Mouse (Mus musculus) mature B cell (primary cell): ENCODE data around the gene Gsn.

Experiments
- in situ Hi-C: fragments of 300-500 bp; cut with MboI; formaldehyde crosslinking; loops from 2 replicates; pipeline ENCODE4 v1.14.3; 2019

The Gsn gene

GRCm38 (mm10) chr2:35255885-35256833 lies at the start of gene Gsn:
Gsn (plus strand) TSS chr2:35256380.
- in situ Hi-C loops, result no loop called here

DNA sequence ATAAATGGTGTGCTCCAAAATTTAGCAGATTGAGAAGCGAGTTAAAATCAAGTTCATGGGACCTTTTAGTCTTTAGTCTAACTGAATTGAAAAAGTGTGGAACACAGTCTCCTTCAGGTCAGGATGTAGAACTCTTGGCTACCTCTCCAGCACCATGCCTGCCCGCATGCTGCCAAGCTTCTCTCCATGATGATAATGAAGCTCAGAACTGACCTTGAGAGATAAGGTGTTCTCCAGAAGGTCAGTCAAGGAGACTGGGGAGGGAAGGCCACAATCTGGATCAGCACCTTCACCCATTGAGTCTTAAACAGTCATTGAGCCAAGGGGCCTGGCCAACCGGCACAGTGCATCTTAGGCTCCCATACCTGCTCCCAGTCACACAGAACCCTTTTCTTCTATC lies 49.4 kb upstream of the Gsn start:
- in situ Hi-C loops, result no loop called here

GRCm38 (mm10) chr2:35208054-35208453 lies 48.1 kb upstream of the Gsn start:
- in situ Hi-C loops, result no loop called here

DNA sequence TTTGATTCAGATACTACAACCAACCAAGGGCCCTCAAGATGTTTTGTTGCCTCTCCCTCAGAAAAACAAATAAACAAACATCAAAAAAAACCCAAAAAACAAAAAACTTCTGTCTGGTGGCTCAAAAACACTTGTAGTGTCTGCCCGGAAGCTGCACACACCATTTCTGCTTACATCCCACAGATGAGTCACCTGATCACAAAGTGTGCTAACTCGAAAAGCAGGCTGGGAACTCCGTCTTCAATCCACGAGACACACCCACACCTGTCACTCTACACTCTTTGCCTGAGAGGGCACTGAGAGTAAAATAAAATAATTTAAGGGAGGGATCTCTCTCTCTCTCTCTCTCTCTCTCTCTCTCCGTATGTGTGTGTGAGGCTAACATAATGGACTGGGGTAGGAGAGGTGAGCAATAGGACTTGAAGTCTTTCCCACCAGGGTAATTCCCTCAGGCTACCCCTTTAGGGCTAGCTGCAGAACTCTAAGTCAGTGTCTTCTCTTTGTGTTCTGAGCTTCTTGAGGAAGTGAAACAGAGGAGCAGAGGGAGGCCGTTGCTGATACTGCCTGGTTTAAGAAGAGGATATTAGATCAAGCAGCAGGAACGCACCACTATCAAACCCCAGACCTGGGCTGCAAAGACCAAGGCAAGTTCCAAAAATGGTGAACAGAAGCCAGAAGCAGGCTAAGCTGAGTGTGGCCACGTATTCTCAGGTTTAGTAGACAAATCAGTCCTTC lies 47.1 kb upstream of the Gsn start:
- in situ Hi-C loops, result no loop called here

DNA sequence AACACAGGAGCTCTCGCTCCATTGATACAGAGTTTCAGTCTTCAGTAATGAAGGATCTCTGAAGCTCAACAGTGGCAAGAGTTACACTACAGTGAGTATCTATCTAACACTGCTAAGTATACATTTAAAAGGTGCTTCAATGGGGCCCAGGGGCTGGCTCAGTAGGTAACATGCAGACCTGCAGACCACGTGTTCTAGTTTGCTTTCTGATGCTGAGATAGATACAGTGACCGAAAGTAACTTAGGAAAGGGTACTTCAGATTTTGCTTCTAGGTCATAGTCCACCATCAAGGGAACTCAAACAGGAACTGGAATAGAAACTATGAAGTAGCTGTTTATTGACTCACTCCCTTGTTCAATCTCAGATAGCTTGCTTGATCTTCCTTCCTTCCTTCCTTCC lies 44.5 kb upstream of the Gsn start:
- in situ Hi-C loops, result no loop called here

DNA sequence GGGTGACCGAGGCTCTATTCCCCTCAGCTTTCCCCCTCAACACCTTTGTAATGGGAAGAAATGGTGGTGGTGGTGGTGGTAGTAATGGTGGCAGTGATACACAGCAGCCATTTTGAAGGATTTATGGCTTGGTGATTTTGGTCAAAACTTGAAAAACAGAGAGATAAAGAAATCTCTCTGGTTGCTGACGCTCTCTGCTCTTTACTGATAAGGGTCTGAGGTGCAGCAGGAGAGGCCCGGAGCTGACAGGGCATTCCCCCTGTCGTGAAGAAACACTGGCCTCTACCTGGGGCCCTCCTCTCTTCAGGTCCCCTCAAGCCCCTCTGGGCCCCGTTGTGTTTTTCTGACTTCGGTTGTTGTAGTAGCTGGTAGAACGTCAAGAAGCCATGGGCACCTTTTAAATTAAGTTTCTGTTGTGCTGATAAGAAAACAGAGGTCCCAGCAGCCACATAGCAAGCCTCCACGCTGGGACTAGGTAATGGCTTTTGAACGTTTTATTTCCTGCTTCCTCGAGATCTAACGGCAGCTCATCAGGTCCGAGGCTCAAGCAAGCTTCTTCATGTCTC lies 42.8 kb upstream of the Gsn start:
- in situ Hi-C loops, result no loop called here

DNA sequence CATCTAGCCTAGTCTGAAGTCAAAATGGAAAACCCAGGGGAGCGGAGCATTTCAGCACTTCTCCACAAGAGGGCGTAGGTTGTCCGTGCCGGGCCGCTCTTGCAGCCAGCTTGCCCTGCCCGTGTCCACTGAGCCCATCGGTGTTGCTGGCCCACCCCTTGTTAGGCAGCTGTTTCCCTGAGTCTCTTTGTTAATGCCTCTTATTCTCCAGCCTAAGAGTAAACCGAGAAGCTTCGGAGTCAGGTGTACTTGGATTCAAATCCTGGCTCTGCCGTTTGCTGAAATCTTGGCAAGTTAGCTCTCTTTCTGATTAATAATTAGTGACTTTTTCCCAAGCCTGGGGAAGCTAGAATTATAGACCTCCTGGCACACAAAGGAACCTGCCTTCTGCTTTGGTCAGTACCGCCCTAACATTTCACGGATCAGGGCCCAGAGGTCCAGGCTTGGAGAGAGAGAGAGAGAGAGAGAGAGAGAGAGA lies 41.3 kb upstream of the Gsn start:
- in situ Hi-C loops, result no loop called here

DNA sequence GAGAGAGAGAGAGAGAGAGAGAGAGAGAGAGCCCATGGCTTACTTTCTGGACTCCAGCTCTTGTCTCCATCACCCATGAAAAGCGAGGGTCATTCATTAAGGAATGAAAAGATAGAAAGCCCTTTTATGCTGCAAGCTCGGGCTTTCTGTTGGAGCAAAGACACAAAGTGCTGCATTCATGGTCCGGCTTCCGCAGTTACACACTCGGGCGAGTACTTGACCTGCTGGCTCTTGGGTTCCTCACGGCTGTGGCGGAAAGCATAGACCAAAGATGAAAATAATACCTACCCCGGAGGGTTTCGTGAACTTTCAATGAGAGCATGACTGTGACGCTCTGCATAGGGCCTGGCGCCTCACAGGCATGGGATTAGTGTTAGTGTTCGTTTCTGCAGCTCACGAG lies 40.8 kb upstream of the Gsn start:
- in situ Hi-C loops, result no loop called here

- in situ Hi-C loops, result no loop called here
These were observed 39.5 kb upstream of the Gsn start for GRCm38 (mm10) chr2:35216701-35217100.

GRCm38 (mm10) chr2:35218736-35219135 lies 37.4 kb upstream of the Gsn start:
- in situ Hi-C loops, result no loop called here

- in situ Hi-C loops, result loop anchor here (5.0 kb wide), 1 partner anchor 44 kb away; no protein-coding TSS in a partner anchor
These were observed 33.3 kb upstream of the Gsn start for GRCm38 (mm10) chr2:35222822-35223391.

GRCm38 (mm10) chr2:35224285-35224684 lies 31.9 kb upstream of the Gsn start:
- in situ Hi-C loops, result loop anchor here (5.0 kb wide), 1 partner anchor 43 kb away; no protein-coding TSS in a partner anchor

GRCm38 (mm10) chr2:35228145-35228544 lies 28.0 kb upstream of the Gsn start:
- in situ Hi-C loops, result no loop called here

DNA sequence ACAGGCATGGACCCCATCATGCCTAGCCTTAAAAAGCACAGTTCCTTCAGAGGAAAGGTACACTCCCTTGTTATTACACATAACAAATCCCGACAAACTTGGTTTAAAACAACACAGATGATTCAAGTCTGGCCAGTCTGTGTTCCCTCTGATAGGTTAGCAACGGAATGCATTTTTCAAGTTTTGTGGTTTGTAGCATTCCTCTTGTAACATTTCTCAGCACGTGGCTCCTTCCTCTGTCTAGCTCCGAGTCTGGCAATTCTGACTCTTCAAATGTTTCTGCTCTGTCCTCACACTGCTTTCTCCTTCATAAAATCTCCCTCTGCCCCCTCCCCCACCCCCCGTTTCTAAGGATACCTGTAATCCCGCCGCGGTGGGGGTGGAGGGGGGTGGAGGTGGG lies 26.0 kb upstream of the Gsn start:
- in situ Hi-C loops, result no loop called here

GRCm38 (mm10) chr2:35231871-35232270 lies 24.3 kb upstream of the Gsn start:
- in situ Hi-C loops, result no loop called here

GRCm38 (mm10) chr2:35232595-35233445 lies 23.4 kb upstream of the Gsn start:
- in situ Hi-C loops, result no loop called here

- in situ Hi-C loops, result no loop called here
These were observed 22.3 kb upstream of the Gsn start for GRCm38 (mm10) chr2:35233898-35234297.

DNA sequence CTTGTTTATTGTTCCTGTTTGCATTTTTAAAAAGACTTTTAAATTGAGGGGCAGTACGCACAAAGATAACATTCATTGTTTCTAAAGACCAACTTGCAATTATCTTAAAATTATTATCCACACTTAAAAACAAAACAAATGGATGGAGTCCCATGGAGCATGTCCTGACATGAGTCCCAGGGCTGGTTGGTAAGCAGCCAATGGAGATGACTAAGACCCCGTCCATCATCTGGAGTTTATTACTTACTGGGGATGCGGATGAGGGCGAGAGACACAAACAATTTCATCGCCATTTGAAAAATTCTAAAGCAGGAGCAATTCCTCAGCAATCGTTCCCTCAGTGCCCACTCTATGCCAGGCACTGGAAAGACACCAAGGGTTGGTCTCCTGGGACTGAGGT lies 21.2 kb upstream of the Gsn start:
- in situ Hi-C loops, result no loop called here

- in situ Hi-C loops, result no loop called here
These were observed 11.9 kb upstream of the Gsn start for GRCm38 (mm10) chr2:35244241-35244640.

- in situ Hi-C loops, result no loop called here
These were observed 8.4 kb upstream of the Gsn start for GRCm38 (mm10) chr2:35247763-35248162.

DNA sequence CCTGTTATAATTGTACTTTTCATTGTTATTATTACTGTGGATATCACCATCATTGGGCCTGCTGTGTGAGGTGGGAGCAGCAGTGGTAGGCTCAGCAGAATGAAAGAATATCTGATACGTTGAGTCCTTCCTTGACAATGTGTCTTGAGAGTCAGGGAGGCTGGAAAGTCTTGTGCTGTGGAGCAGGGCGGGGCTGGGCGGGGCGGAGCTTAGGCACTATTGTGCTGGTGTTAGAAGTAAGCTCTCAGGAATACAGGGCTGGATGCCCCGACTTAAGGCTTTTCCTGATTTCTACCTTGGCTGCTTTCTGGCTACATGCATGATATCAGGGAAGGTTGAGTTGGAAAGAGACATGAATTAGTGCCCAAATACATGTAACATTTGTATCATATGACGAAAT lies 3.4 kb upstream of the Gsn start:
- in situ Hi-C loops, result no loop called here
